Mouse (Mus musculus): ENCODE data around the gene Tcl1b2.
"Not testable (repeated sequence)": the region's sequence is repeated elsewhere in the genome, so short reads cannot be mapped to it uniquely, and the experiment has no call there.

- not testable (repeated sequence) for TF ChIP-seq POLR2A (IDR thresholded peaks at IDR 0.05; ENCODE audit: borderline replicate concordance, insufficient read depth, low read length); CTCF (IDR thresholded peaks at IDR 0.05; ENCODE audit: borderline replicate concordance, insufficient read depth, low read depth, low read length)
Observed at GRCm38 (mm10) chr12:105155286-105155685, 9.5 kb downstream of the Tcl1b2 start.

Measured in cerebellum, adult 2 months (tissue).